Mouse (Mus musculus): ENCODE measurements around the gene Grb7. TPM values are rescaled to one million over a fixed set of nuclear protein-coding genes. Genes with fewer than 3 reads are reported as not detected.

The Grb7 gene
- total and polyA plus RNA-seq, 3 experiments: 4.5 to 11.5 (median 8.0) TPM

DNA sequence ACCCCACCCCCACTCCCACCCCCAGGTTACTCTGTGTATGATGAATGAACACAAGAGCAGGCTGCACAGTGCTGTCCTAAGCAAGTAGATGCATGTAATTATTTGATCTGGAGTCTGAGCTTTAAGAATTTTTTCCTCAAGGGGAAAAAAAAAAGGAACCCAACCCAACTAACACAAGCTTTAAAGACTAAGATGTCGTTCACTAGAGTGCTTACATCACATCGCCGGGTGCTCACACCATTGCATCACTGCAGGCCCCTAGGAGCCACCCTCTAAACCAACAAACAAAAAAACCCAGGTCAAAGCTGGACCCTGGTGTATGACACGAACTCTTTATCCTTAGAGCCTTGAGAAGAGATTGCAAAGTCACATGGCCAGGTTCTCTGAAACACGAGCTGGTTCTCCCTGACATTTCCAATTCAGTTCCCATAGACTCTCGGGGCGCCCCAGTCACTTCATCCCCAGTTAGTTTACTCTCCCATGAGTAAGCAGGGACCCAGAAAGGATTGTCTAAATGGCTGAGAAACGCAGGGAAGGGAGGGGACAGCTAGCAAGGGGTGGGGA is 27.8 kb downstream of the Grb7 start (continued):
- TF ChIP-seq NELFE (IDR thresholded peaks at IDR 0.05; ENCODE audit: low read depth, low read length): peak; percentile 48; the same call in 1 of the 2 replicates
- TF ChIP-seq HCFC1 (IDR thresholded peaks at IDR 0.05; ENCODE audit: low read depth, low read length): no peak
- TF ChIP-seq E2F4 (IDR thresholded peaks at IDR 0.05; ENCODE audit: insufficient replicate concordance, low read depth, low read length): no peak
- TF ChIP-seq MAX (IDR thresholded peaks at IDR 0.05; ENCODE audit: low read length): peak; percentile 86
- TF ChIP-seq MYC (IDR thresholded peaks at IDR 0.05; ENCODE audit: low read depth, low read length): peak; percentile 59; the same call in 1 of the 2 replicates
- no peak for TF ChIP-seq JUN (IDR thresholded peaks at IDR 0.05; ENCODE audit: insufficient read depth, low read depth, low read length)
- TF ChIP-seq POLR2A (IDR thresholded peaks at IDR 0.05; ENCODE audit: low read depth, low read length): peak; percentile 44; the same call in 1 of the 2 replicates

DNA sequence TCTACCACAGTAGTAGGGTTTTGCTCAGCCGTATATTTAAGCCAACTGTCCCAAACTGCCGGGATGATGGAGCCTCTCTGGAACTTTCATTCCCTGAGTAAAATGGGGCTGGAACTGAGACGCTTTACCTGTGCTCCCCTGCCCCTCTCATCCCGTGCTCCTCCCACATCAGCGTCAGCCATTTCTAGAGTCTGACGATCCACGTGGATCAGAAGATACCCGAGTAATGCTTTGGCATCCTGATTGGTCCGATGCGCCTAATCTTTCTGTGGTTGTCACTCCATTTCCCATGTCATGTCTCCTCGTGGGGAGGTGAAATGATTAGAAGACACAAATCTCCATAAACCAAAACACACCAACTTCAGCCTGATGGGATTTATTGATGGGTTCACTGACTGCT is 28.8 kb downstream of the Grb7 start:
- peaks cover 60% of the 10 kb centered on the region for H3K79me2 ChIP-seq (replicated peaks; ENCODE audit: control insufficient read depth, extremely low read depth, insufficient read depth, poor library complexity, severe bottlenecking)
- H3K4me3 ChIP-seq (replicated peaks in 1 of 3; ENCODE audit: low read depth in 2 of 3, low read length in 2 of 3, poor library complexity in 1 of 3): peak overlapping the region; percentile 54 to 83 (median 70)
- dilution Hi-C loops (cut with MboI; ENCODE audit: extremely low pct_ligation_motif_present, extremely low pct_unique_long_range_greater_than_20kb, low sequenced_read_pairs) (no loop called here), in situ Hi-C loops (cut with MboI; ENCODE audit: low pct_ligation_motif_present, low pct_unique_long_range_greater_than_20kb, low sequenced_read_pairs) (loop anchor here (5.0 kb wide), 1 partner anchor 72 kb away; the partner anchor contains the start of gene Ikzf3)
- DNase-seq (ENCODE audit: extremely low read depth): peak; percentile 91
- peak overlapping the region; percentile 96 for H3K9ac ChIP-seq (ENCODE audit: insufficient read depth, low read depth)
- peak overlapping the region; percentile 82 for H3K27ac ChIP-seq (ENCODE audit: insufficient read depth, low read depth)
- peaks cover 17 to 45% of the 10 kb centered on the region in 2 experiments for H3K36me3 ChIP-seq (replicated peaks in 1 of 2; ENCODE audit: control insufficient read depth in 1 of 2, insufficient read depth in 1 of 2, low read length in 1 of 2)
- peaks cover 36 to 60% of the 10 kb centered on the region in 2 experiments for H3K4me1 ChIP-seq (ENCODE audit: control insufficient read depth in 1 of 2, insufficient read depth in 2 of 2)
- no peaks in the 10 kb centered on the region for H3K9me3 ChIP-seq (replicated peaks; ENCODE audit: low read length)
- H3K4me2 ChIP-seq (ENCODE audit: insufficient read depth, low read depth, poor library complexity, severe bottlenecking): peak overlapping the region; percentile 96
- no peaks in the 10 kb centered on the region for H3K27me3 ChIP-seq (replicated peaks)
- no peak; the same call in 1 of the 2 replicates for TF ChIP-seq USF1 (IDR thresholded peaks at IDR 0.05; ENCODE audit: low read depth, low read length)
- TF ChIP-seq JUND (conservative IDR thresholded peaks at IDR 0.05; ENCODE audit: low read depth, low read length): no peak
- no peak for TF ChIP-seq EP300 (IDR thresholded peaks at IDR 0.05; ENCODE audit: low read length)
- TF ChIP-seq MAX (IDR thresholded peaks at IDR 0.05; ENCODE audit: low read length): peak; percentile 97
- TF ChIP-seq ELF1 (IDR thresholded peaks at IDR 0.05; ENCODE audit: low read depth, low read length): no peak
- peak; percentile 23 for TF ChIP-seq SMC3 (IDR thresholded peaks at IDR 0.05; ENCODE audit: low read depth, low read length)
- no peak for TF ChIP-seq ZKSCAN1 (IDR thresholded peaks at IDR 0.05; ENCODE audit: borderline replicate concordance, low read depth, low read length)
- TF ChIP-seq MAZ (IDR thresholded peaks at IDR 0.05; ENCODE audit: low read depth, low read length): peak; percentile 9; the same call in 1 of the 2 replicates
- 0 out of 2 replicates have a peak, but pooled peaks have one; percentile 19 for TF ChIP-seq ETS1 (conservative IDR thresholded peaks at IDR 0.05; ENCODE audit: low read depth, low read length)
- TF ChIP-seq USF2 (conservative IDR thresholded peaks at IDR 0.05; ENCODE audit: low read depth, low read length): no peak
- no peak; the same call in 1 of the 2 replicates for TF ChIP-seq RAD21 (IDR thresholded peaks at IDR 0.05; ENCODE audit: low read depth, low read length)
- peak; percentile 98 for TF ChIP-seq MYC (IDR thresholded peaks at IDR 0.05; ENCODE audit: low read depth, low read length)
- peak; percentile 81 for TF ChIP-seq POLR2A (IDR thresholded peaks at IDR 0.05; ENCODE audit: low read depth, low read length)
- TF ChIP-seq BHLHE40 (IDR thresholded peaks at IDR 0.05; ENCODE audit: low read depth, low read length): peak; percentile 64
- TF ChIP-seq ZMIZ1 (IDR thresholded peaks at IDR 0.05; ENCODE audit: low read depth, low read length): peak; percentile 90; the same call in 1 of the 2 replicates
- peak; percentile 59; the same call in 1 of the 2 replicates for TF ChIP-seq NELFE (IDR thresholded peaks at IDR 0.05; ENCODE audit: low read depth, low read length)
- TF ChIP-seq CHD1 (IDR thresholded peaks at IDR 0.05; ENCODE audit: low read depth, low read length): no peak; the same call in 1 of the 2 replicates
- no peak for TF ChIP-seq E2F4 (IDR thresholded peaks at IDR 0.05; ENCODE audit: insufficient replicate concordance, low read depth, low read length)
- peak; percentile 71 for TF ChIP-seq POLR2AphosphoS2 (IDR thresholded peaks at IDR 0.05; ENCODE audit: low read depth, low read length)
- no peak for TF ChIP-seq NRF1 (IDR thresholded peaks at IDR 0.05; ENCODE audit: low read depth, low read length)
- no peak for TF ChIP-seq PAX5 (IDR thresholded peaks at IDR 0.05; ENCODE audit: low read length)
- TF ChIP-seq ZNF384 (IDR thresholded peaks at IDR 0.05; ENCODE audit: low read depth, low read length): peak; percentile 29; the same call in 1 of the 2 replicates
- TF ChIP-seq ZC3H11A (IDR thresholded peaks at IDR 0.05; ENCODE audit: low read depth, low read length): no peak
- no peak for TF ChIP-seq CTCF (conservative IDR thresholded peaks at IDR 0.05 in 1 of 2, IDR thresholded peaks at IDR 0.05 in 1 of 2; ENCODE audit: low read depth in 2 of 2, low read length in 2 of 2)
- no peak for TF ChIP-seq GABPA (IDR thresholded peaks at IDR 0.05; ENCODE audit: insufficient replicate concordance, low read depth, low read length)
- TF ChIP-seq TCF12 (IDR thresholded peaks at IDR 0.05; ENCODE audit: low read depth, low read length): peak; percentile 78; the same call in 1 of the 2 replicates
- no peak for TF ChIP-seq JUN (IDR thresholded peaks at IDR 0.05; ENCODE audit: insufficient read depth, low read depth, low read length)
- peak; percentile 56; the same call in 1 of the 2 replicates for TF ChIP-seq KAT2A (IDR thresholded peaks at IDR 0.05; ENCODE audit: insufficient replicate concordance, low read length)
- TF ChIP-seq UBTF (IDR thresholded peaks at IDR 0.05; ENCODE audit: low read depth, low read length): peak; percentile 74; the same call in 1 of the 2 replicates
- TF ChIP-seq HCFC1 (IDR thresholded peaks at IDR 0.05; ENCODE audit: low read depth, low read length): peak; percentile 33
- no peak for TF ChIP-seq MEF2A (IDR thresholded peaks at IDR 0.05; ENCODE audit: borderline replicate concordance, low read depth, low read length)
- TF ChIP-seq TBP (conservative IDR thresholded peaks at IDR 0.05; ENCODE audit: low read depth, low read length): peak; percentile 90
- peak; percentile 8; the same call in 1 of the 2 replicates for TF ChIP-seq MAFK (IDR thresholded peaks at IDR 0.05; ENCODE audit: insufficient replicate concordance, low read length)
- no peak; the same call in 1 of the 2 replicates for TF ChIP-seq IRF4 (IDR thresholded peaks at IDR 0.05; ENCODE audit: low read depth, low read length)
